Mouse (Mus musculus) liver (tissue): ENCODE measurements around the gene Slc5a4a.

Experiments
- DNase-seq: peaks from one replicate; pipeline ENCODE4 v3.0.0-alpha.2; 2020; ENCODE audit warnings: mixed read lengths

Gene Slc5a4a

GRCm38 (mm10) chr10:76147278-76147677 is at the start of gene Slc5a4a:
Gene Slc5a4a, plus strand, starts transcription at chr10:76147451.
- DNase-seq = no peak

GRCm38 (mm10) chr10:76110861-76111260 is 36.4 kb upstream of the Slc5a4a start, which contains the start of gene Slc5a4b:
Gene Slc5a4b, minus strand, starts transcription at chr10:76110961.
- DNase-seq = no peak

GRCm38 (mm10) chr10:76117966-76118365 is 29.3 kb upstream of the Slc5a4a start:
- peak; percentile 67 for DNase-seq

GRCm38 (mm10) chr10:76118741-76119140 is 28.5 kb upstream of the Slc5a4a start:
- peak; percentile 23 for DNase-seq

- no peak for DNase-seq
Observed at GRCm38 (mm10) chr10:76120124-76120711, 27.0 kb upstream of the Slc5a4a start.

- DNase-seq = no peak
Observed at GRCm38 (mm10) chr10:76121495-76121894, 25.8 kb upstream of the Slc5a4a start.

- DNase-seq = no peak
Observed at GRCm38 (mm10) chr10:76132506-76132905, 14.7 kb upstream of the Slc5a4a start.

GRCm38 (mm10) chr10:76136318-76136717 is 10.9 kb upstream of the Slc5a4a start:
- DNase-seq = no peak

GRCm38 (mm10) chr10:76146846-76147245 is 405 bp upstream of the Slc5a4a start:
- DNase-seq = no peak

- no peak for DNase-seq
Observed at GRCm38 (mm10) chr10:76155911-76156310, 8.7 kb downstream of the Slc5a4a start.

GRCm38 (mm10) chr10:76157528-76157927 is 10.3 kb downstream of the Slc5a4a start:
- DNase-seq = no peak

- DNase-seq = no peak
Observed at GRCm38 (mm10) chr10:76158009-76158408, 10.8 kb downstream of the Slc5a4a start.

- DNase-seq = no peak
Observed at GRCm38 (mm10) chr10:76174899-76175298, 27.6 kb downstream of the Slc5a4a start.

- DNase-seq = no peak
Observed at GRCm38 (mm10) chr10:76185216-76185615, 38.0 kb downstream of the Slc5a4a start.

- no peak for DNase-seq
Observed at GRCm38 (mm10) chr10:76188010-76188409, 40.8 kb downstream of the Slc5a4a start.

- DNase-seq = no peak
Observed at GRCm38 (mm10) chr10:76201416-76201815, 54.2 kb downstream of the Slc5a4a start.

- peak; percentile 77 for DNase-seq
Observed at GRCm38 (mm10) chr10:76201978-76202377, 54.7 kb downstream of the Slc5a4a start.

GRCm38 (mm10) chr10:76203798-76204283 is 56.6 kb downstream of the Slc5a4a start:
- DNase-seq = peak; percentile 15

- no peak for DNase-seq
Observed at GRCm38 (mm10) chr10:76207262-76207796, 60.1 kb downstream of the Slc5a4a start.

GRCm38 (mm10) chr10:76209241-76209640 is 62.0 kb downstream of the Slc5a4a start:
- no peak for DNase-seq

GRCm38 (mm10) chr10:76210806-76211205 is 63.6 kb downstream of the Slc5a4a start:
- DNase-seq = no peak

GRCm38 (mm10) chr10:76212121-76212520 is 64.9 kb downstream of the Slc5a4a start:
- no peak for DNase-seq

GRCm38 (mm10) chr10:76214161-76214560 is 66.9 kb downstream of the Slc5a4a start:
- no peak for DNase-seq

GRCm38 (mm10) chr10:76217056-76217455 is 69.8 kb downstream of the Slc5a4a start:
- DNase-seq = no peak

- DNase-seq = no peak
Observed at GRCm38 (mm10) chr10:76218240-76218639, 71.0 kb downstream of the Slc5a4a start.
